Mouse (Mus musculus) midbrain, embryonic 12.5 days (tissue): ENCODE measurements at regions not wholly inside any gene's neighbourhood (a gene's known extent, or its start where the extent isn't known, plus 50 kb on each side); places are given as distances from the start of the nearest gene placed in this dataset.
"Not testable (repeated sequence)": the region's sequence is repeated elsewhere in the genome, so short reads cannot be mapped to it uniquely, and the experiment has no call there.

Experiments used
- ATAC-seq: fragments of 200-750 bp; cut with Nextera tagmentation; 2 replicates; pipeline ENCODE4 v1.8.0; 2017; ENCODE audit warnings: low read depth, moderate TSS enrichment, moderate library complexity; ENCODE audit not compliant: low FRiP score
- H3K27ac ChIP-seq: fragments of 300-500 bp; sonication (generic); replicated peaks from 2 replicates; pipeline ENCODE4 v1.5.1; 2016; ENCODE audit warnings: mild to moderate bottlenecking
- H3K27me3 ChIP-seq: fragments of 300-500 bp; sonication (generic); 2 replicates; pipeline ENCODE4 v1.6.1; 2016; ENCODE audit warnings: mild to moderate bottlenecking
- H3K36me3 ChIP-seq: fragments of 300-500 bp; sonication (generic); 2 replicates; pipeline ENCODE4 v1.6.1; 2016
- H3K4me1 ChIP-seq: fragments of 300-500 bp; sonication (generic); 2 replicates; pipeline ENCODE4 v1.6.1; 2016
- H3K4me2 ChIP-seq: fragments of 300-500 bp; sonication (generic); replicated peaks from 2 replicates; pipeline ENCODE4 v1.6.1; 2016; ENCODE audit warnings: mild to moderate bottlenecking, moderate library complexity
- H3K4me3 ChIP-seq: fragments of 300-500 bp; sonication (generic); 2 replicates; pipeline ENCODE4 v1.5.1; 2016; ENCODE audit warnings: mild to moderate bottlenecking
- H3K9ac ChIP-seq: fragments of 300-500 bp; sonication (generic); replicated peaks from 2 replicates; pipeline ENCODE4 v1.6.1; 2016; ENCODE audit warnings: mild to moderate bottlenecking, moderate library complexity
- H3K9me3 ChIP-seq: fragments of 300-500 bp; sonication (generic); 2 replicates; pipeline ENCODE4 v1.6.1; 2016; ENCODE audit warnings: mild to moderate bottlenecking
- WGBS: fragments of 180-500 bp; shearing (Covaris S2); methylation state at CpG from one replicate; pipeline ENCODE4 v1.1.7; 2016; 5-methylcytosine and 5-hydroxymethylcytosine counted together

GRCm38 (mm10) chr8:71823655-71824622 lies 57.9 kb upstream of the Zfp709 start:
- H3K27me3 ChIP-seq, H3K4me1 ChIP-seq, H3K4me2 ChIP-seq, H3K27ac ChIP-seq, H3K9me3 ChIP-seq, H3K4me3 ChIP-seq, H3K9ac ChIP-seq, H3K36me3 ChIP-seq: not testable (repeated sequence)
- ATAC-seq: peak; percentile 55
- WGBS: 69% methylated on average over 3 of the region's 3 CpGs

GRCm38 (mm10) chr8:71822749-71823148 lies 59.1 kb upstream of the Zfp709 start:
- H3K9me3 ChIP-seq, H3K36me3 ChIP-seq, H3K27me3 ChIP-seq, H3K4me2 ChIP-seq, H3K4me1 ChIP-seq, H3K4me3 ChIP-seq, ATAC-seq, H3K9ac ChIP-seq, H3K27ac ChIP-seq: not testable (repeated sequence)
- WGBS: 63% methylated on average over 1 of the region's 1 CpGs

DNA sequence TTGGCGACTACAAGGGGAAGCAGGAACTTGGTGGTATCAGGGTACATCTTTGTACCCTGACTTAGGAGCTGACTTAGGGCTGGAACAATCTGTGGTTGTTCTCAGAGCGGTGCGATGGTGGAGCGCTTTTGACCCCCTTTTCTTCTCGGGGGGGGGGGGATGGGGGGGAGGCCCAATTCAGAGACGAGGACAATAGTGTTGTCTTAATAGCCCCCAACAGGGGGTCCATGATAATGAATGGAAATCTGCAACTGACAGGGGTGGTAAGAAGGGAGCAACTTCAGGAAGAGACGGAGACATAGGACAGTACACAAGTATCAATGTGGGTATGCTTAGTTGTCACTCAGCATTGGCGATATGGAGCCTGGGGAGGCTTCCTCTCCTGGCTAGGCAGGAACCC lies 61.9 kb upstream of the Zfp709 start:
- H3K4me2 ChIP-seq, H3K27me3 ChIP-seq, H3K27ac ChIP-seq, H3K4me1 ChIP-seq, H3K4me3 ChIP-seq, H3K36me3 ChIP-seq, H3K9ac ChIP-seq, H3K9me3 ChIP-seq: not testable (repeated sequence)
- WGBS: 80% methylated on average over 8 of the region's 8 CpGs
- ATAC-seq: peak; percentile 65; the same call in 1 of the 2 replicates

DNA sequence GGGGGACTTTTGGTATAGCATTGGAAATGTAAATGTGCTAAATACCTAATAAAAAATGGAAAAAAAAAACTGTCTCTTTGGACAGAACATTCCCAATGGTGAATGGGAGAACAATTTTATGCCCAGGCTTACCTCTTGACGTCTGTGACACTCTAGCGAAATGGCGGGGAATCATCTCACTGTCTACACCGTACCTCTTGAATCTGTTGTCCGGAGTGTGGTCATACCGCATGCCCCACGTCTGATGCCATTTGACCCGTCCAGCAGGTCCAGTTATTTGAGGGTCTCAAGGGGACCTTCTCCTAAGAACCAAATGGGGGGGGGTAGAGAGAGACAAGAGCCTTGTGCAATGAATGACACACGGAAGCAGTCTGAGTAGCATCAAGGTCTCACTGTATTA lies 62.4 kb upstream of the Zfp709 start:
- H3K27ac ChIP-seq, H3K36me3 ChIP-seq, H3K27me3 ChIP-seq, H3K4me3 ChIP-seq, H3K4me2 ChIP-seq, H3K9ac ChIP-seq, H3K4me1 ChIP-seq, H3K9me3 ChIP-seq: not testable (repeated sequence)
- ATAC-seq: peak; percentile 76
- WGBS: 89% methylated on average over 9 of the region's 9 CpGs

DNA sequence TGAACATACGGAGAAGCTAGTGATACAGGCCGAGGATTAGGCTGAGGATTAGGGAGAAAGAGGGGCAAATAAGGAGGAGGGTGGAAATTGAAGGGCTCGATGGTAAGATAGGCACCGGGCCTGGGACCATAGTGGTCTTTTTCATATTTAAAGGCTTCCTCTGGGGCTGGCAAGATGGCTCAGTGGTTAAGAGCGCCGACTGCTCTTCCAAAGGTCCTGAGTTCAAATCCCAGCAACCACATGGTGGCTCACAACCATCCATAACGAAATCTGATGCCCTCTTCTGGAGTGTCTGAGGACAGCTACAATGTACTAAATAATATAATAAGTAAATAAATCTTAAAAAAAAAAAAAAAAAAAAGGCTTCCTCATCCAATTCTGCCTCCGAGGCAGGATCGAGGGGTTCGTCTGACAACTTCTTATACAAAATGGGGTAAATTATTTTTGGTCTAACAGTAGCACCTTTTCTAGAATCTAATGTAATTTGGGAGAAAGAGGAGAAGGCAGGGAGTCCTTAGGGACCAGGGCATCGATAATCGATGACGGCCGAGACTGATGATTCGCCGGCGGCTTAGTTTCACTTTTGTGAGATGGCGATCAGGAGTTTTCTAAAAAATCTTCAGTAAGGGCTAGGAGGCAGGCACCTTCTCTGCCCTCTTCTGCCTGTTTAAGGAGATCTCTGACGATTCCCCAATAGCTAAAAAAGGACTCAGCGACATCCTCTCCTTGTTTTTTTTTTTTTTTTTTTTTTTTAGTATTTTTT lies 65.4 kb upstream of the Zfp709 start:
- 89% methylated on average over 20 of the region's 20 CpGs for WGBS
- ATAC-seq, H3K27ac ChIP-seq, H3K4me1 ChIP-seq, H3K27me3 ChIP-seq, H3K9ac ChIP-seq, H3K36me3 ChIP-seq, H3K4me3 ChIP-seq, H3K4me2 ChIP-seq, H3K9me3 ChIP-seq: not testable (repeated sequence)

DNA sequence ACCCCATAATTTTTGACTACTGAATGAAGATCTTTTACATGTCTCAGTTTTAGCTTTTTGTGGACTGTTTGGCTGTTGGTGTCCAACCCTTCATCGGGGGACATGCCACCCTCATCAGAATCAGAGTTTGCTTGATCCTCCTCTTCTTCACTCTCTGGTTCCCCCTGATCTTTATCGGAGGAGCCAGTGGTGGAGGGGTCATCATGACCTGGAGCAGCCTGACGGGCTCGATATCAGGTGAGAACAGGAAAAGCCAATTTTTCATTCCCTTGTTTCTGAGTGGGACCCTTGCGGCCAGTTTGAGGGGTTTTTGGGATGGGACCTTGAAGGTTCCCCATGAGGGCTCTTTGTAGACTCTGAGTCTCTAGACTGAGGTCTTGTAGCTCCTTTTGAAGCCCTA lies 66.0 kb upstream of the Zfp709 start:
- H3K9ac ChIP-seq, H3K4me3 ChIP-seq, H3K27ac ChIP-seq, ATAC-seq, H3K36me3 ChIP-seq, H3K4me2 ChIP-seq, H3K9me3 ChIP-seq, H3K27me3 ChIP-seq, H3K4me1 ChIP-seq: not testable (repeated sequence)
- 93% methylated on average over 5 of the region's 5 CpGs for WGBS

DNA sequence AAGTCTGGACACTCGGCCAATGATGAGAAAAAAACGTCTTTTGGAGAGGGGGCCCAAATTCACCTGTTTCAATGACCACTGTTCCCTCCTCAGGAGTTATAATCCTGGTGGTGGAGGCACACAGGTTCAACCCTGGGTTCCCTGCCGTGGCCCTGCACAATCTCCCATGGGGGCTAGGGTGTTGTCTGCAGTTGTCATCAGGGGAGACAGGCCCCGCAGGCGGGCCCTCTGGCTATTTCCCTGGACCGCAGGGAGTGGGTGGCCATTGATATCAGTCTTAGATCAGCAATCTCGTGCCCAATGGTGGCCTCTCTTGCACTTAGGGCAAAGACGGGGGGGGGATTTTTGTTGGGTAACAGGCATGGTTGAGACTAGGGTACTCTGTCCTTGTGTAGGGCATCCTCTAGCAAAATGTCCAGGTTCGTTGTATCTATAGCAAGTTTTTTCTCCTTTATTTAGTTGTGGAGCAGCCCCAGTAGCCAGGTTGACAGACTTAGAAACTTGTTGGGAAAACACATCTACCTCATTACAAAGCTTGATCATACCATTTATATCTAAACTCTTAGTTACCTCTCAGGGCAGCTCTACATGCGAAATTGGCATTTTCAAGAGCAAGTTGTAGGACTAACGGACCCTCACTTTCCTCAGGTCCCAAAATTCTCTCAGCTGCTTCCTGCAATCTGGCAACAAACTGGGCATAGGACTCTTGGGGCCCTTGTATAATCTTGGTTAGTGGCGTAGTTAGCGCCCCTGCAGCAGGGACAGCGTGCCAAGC lies 66.9 kb upstream of the Zfp709 start:
- H3K9ac ChIP-seq, H3K4me1 ChIP-seq, H3K36me3 ChIP-seq, ATAC-seq, H3K9me3 ChIP-seq, H3K27me3 ChIP-seq, H3K27ac ChIP-seq, H3K4me3 ChIP-seq, H3K4me2 ChIP-seq: not testable (repeated sequence)
- 89% methylated on average over 14 of the region's 14 CpGs for WGBS

- 88% methylated on average over 4 of the region's 4 CpGs for WGBS
- not testable (repeated sequence) for H3K9me3 ChIP-seq, H3K27ac ChIP-seq, H3K4me1 ChIP-seq, H3K36me3 ChIP-seq, H3K4me3 ChIP-seq, H3K27me3 ChIP-seq, H3K4me2 ChIP-seq, H3K9ac ChIP-seq, ATAC-seq
These were observed 67.9 kb upstream of the Zfp709 start for GRCm38 (mm10) chr8:71813889-71814288.

DNA sequence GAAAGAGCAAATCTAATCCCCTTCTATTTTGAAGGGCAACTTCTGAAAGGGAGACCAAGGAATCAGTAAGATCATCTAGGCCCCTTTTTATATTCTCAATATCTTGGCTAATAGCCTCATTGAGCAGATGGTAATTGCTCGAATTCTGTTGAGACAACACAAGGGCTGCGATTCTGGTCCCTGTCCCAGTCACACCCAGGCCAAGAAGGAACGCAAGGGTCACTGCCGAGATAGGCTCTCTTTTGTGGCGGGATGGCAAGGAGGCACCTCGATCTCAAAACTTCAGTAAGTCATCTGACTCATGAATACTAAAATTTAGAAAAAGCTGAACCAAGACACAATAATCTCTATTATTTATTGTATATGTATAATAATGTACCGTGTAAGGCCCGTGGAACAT lies 68.6 kb upstream of the Zfp709 start:
- not testable (repeated sequence) for H3K4me2 ChIP-seq, H3K36me3 ChIP-seq, H3K27me3 ChIP-seq, H3K4me3 ChIP-seq, ATAC-seq, H3K9me3 ChIP-seq, H3K9ac ChIP-seq, H3K4me1 ChIP-seq, H3K27ac ChIP-seq
- WGBS: 91% methylated on average over 8 of the region's 8 CpGs

- not testable (repeated sequence) for H3K36me3 ChIP-seq, ATAC-seq, H3K4me2 ChIP-seq, H3K9ac ChIP-seq, H3K27me3 ChIP-seq, H3K4me1 ChIP-seq, H3K27ac ChIP-seq, H3K4me3 ChIP-seq, H3K9me3 ChIP-seq
- 78% methylated on average over 3 of the region's 4 CpGs for WGBS
These were observed 74.0 kb upstream of the Zfp709 start for GRCm38 (mm10) chr8:71807788-71808187.

- H3K36me3 ChIP-seq, H3K9ac ChIP-seq, H3K27me3 ChIP-seq, H3K4me2 ChIP-seq, H3K4me1 ChIP-seq, H3K4me3 ChIP-seq, H3K27ac ChIP-seq, ATAC-seq, H3K9me3 ChIP-seq: not testable (repeated sequence)
- WGBS: 81% methylated on average over 1 of the region's 1 CpGs
These were observed 77.2 kb upstream of the Zfp709 start for GRCm38 (mm10) chr8:71804586-71804985.

DNA sequence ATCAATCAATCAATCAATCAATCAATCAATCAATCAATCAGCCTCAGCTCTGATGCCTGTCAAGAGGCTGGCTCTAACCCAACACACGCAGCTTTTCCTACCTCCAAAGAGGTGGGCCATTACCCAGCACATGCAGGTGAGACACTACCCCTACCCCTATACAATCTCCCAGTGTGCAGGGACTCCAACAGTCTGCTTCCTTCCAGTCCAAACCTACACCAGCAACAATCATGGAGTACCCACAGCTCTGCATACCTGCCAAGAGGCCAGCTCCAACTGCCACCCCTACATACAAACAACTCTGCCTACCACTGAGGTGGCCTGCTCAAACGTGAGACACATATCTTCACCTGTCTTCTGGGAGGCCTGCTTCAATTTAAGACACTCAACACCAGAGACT lies 76.7 kb upstream of the Fcho1 start:
- not testable (repeated sequence) for H3K4me1 ChIP-seq, H3K36me3 ChIP-seq, H3K4me3 ChIP-seq, H3K27me3 ChIP-seq, H3K9me3 ChIP-seq, H3K4me2 ChIP-seq, H3K27ac ChIP-seq, H3K9ac ChIP-seq
- peak; percentile 49 for ATAC-seq
- WGBS: 75% methylated on average over 2 of the region's 2 CpGs
